Mouse (Mus musculus) spleen, postnatal 36 days (tissue): ENCODE data around the gene Cyp2f2.

Source experiments
- DNase-seq, 2 experiments: peaks; one replicate each; pipeline ENCODE4 v3.0.0; 2022; ENCODE audit warnings: low spot score in 2 of 2, mixed read lengths in 1 of 2

Gene Cyp2f2

DNA sequence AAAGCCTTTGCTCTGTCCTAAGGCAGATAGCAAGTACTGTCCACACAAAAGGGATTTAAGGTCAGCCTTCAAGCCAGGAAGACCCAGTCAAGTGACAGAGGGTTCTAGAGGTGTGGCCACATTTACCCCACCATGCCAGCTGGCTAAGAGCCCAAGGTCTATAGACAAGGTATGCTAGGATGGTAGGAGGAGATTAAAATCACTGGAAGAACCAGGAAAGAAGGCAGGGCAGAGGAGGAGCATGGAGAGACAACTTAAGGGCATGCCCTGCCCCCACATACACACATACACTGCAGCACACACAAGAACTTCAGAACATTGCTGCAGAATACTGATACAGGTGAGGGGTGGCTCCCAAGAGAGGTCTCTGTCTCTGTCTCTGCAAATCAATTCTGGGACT is at the start of gene Cyp2f2:
TSS of gene Cyp2f2 (plus strand) at position 234 of the 400 bp plus-strand sequence.
- no peak for DNase-seq

DNA sequence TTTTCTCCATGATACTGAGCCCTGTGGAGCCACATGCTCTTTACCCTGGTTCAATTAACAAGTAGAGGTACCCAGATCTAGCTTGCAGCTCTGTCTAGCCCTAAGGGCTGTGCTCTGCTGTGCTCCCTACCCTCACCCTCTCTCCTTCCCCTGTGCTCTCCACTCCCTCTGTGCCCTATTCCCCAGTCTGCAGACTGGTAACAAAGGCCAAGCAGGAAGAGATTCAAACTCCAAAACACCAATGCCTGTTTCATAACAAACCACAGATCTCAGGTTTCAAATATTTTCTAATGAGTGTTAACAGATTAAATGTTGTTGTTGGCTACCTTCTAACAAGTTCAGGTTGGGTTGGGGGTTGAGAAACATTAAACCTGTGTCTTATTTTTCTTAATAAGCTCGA is 41.1 kb upstream of the Cyp2f2 start:
- no peak for DNase-seq

DNA sequence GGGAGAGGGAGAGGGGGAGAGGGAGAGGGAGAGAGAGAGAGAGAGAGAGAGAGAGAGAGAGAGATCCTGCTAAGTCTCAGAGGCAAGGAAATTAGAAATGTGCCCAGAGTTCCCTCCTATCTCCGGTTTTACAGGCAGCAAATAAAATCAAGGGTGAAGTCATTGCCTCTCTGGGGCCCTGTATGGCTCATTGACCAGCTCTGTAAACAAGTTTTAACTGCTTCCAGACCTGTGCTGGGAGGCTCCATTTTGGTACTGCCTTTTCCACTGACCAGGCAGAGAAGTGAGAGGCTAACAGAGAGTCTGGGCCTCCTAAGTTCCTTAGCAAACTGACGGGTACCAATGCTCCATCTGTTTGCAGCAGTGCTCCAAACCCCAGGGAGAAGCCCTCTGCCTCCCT is 38.1 kb upstream of the Cyp2f2 start:
- no peak for DNase-seq

DNA sequence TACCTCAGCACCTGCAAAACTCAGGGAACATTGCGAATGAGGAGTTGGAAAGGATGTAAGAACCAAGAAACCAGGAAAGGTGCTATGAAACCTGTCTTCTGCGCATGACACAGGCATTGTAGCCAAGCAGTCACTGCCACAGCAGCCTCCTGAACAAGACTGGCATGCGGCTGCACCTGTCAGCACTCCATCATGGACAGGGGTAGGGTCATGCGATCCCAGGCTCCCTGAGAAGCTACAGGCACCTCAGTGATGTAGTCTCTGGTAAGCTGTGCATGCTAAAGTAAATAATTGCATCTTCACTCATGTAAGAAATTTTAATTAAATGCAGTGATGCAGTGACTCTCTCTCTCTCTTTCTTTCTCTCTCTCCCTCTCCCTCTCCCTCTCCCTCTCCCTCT is 28.7 kb upstream of the Cyp2f2 start:
- no peak for DNase-seq

DNA sequence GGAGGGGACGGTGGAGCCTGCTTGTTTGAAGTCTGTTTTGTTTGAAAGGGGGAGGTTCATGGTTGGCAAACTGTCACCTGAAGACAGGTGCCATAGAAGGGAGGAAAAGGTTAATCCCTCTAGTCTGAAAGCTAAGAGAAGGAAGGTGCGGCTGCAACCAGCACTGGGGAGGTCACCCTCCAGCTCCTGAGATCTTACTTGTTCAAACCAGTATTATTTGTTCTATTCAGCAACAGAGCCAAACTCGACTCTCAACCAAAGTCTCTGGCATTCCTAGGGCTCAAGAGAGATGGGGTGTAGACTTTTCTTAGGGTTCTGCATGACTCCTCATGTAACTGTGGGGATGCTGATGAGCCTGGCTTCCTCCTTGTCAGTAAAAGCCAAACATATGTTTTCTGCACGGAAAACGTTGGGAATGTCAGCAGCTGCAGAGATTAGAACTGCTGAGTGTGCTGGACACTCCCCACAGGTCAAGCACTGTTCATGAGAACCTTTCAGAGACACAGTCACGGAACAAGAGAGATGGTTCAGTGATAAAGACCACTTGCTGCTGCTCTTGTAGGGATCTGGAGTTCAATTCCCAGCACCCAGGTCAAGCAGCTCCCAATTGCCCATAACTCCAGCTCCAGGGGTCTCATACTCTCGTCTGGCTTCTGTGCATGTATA is 27.5 kb upstream of the Cyp2f2 start:
- DNase-seq: no peak

DNA sequence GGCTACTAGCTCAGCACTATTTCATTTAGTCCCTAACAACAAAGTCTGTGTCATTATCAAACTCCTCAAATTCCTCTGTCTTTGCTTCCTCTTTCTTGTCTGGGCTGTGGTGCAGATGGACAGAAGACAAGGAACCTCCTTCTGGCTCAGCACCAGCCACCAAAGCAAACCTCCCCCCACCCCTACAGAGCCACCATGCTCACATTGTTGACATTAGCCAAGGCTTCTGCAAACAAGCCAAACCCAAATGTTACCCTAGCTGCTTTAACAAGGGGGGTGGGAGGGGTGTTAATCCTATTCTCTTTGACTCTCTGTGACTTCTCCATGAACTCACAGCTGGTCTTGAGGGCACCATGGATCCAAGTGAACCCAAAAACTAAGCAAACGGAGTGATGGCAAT is 26.8 kb upstream of the Cyp2f2 start:
- DNase-seq: no peak

DNA sequence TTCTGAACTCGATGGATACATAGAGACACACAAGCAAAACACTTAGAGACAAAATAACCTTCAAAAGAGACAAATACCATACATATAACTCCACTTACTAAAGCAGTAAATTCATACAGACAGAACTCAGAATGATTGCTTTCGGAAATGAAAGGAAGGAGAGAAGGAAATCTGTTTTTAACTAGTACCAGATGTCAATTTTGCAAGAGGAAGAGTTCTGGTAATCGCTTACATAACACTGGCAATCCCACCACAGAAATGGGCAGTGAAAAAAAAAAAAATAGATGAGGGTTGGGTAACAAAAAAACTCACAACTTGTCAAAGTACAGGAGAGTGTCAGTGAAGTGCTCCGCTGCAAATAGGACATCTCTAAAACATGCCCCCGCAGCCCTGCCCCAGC is 14.8 kb upstream of the Cyp2f2 start:
- DNase-seq: no peak

DNA sequence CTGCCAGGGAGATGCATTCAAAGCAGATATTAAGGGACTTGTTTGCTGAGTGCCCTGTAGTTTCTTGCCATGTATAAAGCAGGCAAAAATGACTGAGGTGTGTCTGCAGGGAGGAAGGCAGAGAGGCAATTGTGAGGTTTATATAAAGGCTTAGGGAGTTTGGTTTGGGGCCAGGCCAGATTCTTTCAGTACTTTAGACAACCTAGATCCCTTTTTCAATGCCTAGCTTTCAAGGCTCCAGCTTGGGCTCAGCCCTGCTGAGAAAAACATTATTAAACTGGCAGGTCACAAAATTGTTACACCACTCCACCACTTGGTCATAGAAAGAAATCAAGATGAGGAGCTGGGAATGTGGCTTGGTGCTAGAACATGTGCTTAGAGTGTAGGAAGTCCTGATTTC is 9.4 kb upstream of the Cyp2f2 start:
- no peak for DNase-seq

DNA sequence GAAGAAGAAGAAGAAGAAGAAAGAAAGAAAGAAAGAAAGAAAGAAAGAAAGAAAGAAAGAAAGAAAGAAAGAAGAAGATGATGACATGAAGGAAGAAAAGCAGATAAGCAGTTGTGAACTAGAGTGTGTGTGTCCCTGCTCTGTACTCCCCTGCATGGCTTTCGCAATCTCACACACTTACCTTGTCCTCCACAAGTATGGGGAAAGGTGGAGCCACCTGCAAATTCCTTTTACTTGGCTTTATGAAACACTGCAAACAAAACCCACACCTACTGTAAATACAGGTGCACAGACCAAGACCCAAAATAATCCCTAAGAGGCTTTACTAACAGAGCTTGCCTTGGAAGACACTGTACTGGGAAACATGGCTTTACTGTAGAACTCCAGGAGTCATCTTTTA is 8.7 kb upstream of the Cyp2f2 start:
- DNase-seq: no peak

DNA sequence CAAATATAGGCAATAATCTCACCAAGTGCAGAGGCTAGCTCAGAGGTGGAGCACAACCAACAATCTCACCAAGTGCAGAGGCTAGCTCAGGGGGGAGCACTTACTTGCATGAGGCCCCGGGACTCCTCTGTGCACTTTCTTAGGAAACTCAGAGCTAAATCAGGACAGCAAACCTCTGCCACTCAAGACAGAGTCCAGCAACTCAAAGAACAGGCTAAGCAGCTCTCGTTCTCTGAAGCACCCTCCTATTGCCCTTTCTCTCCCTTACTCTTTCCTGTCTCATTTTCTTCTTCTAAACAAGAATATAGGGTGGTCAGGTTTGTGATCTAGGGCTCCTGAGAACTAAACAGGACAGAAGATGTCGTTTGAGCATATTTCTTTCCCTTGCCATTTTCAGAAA is 7.7 kb upstream of the Cyp2f2 start:
- no peak for DNase-seq

DNA sequence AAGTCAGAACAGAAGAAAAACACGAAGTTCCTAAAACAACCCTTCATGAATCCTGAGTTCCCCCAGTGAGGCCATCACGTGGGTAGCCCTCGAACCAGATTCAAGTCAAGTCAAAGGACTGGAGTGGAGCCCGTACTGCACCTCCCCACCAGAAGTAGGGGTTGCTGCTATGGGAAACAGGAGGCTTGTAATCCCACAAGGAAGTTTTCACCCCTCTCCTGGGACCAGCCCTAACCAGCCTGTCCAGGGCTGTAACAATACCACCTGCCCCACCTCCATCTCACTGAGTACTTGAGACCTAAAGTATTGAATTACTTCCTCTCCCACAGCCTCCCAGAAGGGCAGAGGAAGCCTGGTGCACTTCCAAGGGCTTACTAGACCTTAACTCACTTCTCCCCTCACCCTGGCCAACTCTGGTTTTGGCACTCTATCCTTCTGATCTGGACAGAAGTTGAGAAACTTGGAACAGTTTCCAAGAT is 1.6 kb upstream of the Cyp2f2 start:
- no peak for DNase-seq

DNA sequence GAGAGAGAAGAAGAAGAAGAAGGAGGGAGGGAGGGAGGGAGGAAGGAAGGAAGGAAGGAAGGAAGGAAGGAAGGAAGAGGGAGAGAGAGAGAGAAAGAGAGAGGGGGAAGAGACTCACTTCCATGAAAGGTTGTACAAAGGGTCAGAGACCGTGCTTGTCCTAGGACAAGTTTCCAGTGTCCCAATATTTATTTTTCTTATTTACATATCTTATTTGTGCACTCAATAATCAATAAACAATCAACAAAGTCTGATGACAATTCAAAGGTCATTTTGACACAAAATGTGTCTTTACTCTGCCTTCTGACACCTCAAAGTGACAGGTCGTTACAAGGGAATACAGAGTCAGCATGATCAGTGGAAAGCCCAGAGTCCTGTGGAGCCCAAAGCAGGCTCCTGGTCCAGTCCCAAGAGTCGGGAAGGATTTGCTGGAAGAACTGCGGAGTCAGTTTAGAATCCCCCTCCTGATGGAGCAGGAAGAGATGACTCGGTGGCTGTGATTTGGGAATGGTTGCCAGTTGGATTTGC is 4.7 kb downstream of the Cyp2f2 start:
- no peak for DNase-seq

DNA sequence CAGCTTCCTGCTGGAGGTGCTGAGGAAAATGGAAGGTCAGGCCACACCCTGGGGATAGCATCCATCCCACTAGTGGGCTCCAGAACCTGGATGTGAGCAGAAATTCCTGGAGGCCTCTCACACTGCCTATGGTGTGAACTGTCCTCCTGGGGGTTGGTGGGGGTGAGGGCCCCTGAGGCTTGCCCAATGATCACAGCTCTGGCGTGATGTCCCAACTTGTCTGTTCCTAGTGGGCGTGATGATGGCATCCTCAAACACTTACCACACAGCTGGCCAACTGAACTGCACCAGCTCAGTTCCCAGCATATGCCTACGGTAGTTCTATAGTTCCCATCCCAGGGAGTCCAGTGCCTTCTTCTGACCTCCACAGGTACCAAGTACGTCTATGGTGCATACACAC is 5.3 kb downstream of the Cyp2f2 start:
- DNase-seq: no peak

DNA sequence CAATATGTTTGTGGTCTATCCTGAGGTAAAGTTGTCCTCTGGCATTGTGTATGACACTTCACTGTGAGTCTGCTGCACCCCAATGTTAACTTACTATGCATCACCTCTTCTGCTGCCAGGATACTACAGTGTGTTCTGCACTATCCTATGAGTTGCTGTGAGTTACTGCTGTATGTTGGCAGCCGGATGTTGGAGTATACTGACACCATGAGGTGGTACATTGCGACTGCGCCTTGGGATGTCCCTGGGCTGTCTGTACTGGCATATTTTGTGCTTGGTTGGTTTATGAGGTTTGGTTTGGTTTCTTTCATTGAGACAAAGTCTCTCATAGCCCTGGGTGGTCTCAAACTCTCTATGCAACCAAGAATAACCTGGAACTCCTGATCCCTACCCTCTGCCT is 8.5 kb downstream of the Cyp2f2 start:
- DNase-seq: no peak

DNA sequence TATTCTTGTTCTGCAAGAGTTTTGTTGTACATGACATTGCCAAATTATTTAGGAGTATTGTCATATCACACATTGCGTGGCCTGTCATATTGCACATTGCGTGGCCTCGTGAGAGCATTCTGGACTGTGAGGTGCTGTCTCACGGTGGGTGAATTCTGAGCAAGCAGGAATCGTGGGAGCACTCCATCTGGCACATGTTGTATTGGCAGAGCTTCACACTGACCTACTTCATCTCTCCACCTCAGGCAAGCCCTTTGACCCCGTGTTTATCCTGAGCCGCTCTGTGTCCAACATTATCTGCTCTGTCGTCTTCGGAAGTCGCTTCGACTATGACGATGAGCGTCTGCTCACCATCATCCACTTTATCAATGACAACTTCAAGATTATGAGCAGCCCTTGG is 9.2 kb downstream of the Cyp2f2 start:
- no peak for DNase-seq

DNA sequence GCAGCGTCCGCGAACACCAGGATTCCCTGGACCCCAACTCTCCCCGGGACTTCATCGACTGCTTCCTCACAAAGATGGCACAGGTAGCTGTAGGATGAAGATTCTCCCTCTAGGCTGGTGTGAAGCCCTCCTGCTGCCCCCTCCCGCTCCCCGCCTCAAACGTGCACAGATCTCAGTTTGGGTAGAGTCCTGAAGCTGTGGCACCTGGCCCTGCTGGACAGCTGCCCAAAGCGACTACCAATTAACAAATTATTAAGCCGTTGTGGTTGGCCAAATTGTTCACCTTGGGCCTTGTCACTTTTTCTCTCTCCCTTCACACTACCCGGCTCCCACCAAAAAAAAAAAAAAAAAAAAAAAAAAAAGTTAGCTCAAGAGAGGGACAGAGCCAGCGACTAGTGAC is 10.1 kb downstream of the Cyp2f2 start:
- no peak for DNase-seq

DNA sequence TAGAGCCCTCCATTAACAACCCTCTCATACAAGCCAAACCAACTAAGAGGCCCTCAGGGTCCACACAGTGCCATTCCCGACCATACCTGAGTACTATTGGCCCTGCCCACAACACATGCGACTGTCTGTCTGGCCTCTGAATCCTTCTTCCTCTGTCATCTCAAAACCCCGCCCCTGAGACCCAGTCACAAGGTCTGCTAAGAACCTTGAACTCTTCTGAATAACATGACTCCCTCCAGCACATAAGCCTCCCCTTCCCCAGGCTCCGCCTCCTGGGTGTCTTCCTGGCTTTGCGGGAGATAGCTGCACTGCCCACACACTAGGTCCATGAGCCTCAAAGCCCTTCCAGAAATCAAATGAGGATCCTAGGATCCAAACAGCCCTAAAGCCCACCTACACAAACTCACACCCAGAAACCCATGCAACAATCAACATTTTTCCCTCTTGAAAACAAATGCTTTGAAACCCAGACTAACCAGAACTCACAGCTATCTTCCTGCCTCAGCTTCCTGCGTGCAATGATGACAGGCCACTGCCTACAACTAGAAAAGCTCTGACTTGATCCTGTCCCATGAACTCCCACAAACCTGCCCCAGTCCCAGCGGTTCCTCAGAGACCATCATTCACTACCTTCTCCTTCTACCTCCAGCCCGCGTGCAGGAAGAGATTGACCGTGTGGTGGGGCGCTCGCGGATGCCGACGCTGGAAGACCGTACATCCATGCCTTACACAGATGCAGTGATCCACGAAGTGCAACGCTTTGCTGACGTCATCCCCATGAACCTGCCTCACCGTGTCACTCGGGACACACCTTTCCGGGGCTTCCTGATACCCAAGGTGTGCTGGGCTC is 11.0 kb downstream of the Cyp2f2 start:
- DNase-seq: no peak

DNA sequence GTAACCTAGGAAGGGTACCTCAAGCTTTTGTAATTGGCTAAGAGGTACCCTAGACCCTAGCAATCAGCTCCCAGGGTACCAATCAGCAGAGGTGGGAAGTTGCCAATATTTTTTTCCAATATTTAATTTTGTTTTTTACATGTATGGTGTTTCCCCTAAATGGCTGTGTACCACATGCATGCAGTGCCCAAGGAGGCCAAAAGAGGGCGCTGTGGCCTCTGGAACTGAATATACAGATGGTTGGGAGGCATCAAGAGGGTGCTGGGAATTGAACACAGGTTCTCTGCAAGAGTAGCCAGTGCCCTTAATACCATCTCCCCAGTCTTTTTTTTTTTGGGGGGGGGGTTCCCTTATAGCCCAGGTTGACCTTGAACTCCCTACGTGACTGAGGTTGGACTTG is 11.7 kb downstream of the Cyp2f2 start:
- no peak for DNase-seq

DNA sequence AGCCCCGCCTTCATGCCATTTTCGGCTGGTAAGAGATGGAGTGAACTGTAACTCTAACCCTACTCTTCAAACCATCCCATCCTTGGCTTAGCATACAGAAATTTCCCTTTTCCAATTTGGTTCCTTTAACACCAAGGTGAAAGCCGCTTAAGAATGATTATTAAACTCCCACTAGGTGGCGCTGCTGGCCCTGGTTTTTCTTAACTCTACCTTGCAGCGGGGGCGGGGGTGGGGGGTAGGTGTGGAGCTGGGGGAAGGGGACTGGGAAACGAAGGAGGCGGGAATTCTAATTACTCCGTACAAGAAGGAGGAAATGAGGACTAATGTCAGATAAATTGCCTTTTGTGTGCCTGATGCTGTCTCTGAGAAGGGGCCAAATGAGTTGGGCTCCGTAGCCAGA is 12.9 kb downstream of the Cyp2f2 start:
- DNase-seq: no peak

DNA sequence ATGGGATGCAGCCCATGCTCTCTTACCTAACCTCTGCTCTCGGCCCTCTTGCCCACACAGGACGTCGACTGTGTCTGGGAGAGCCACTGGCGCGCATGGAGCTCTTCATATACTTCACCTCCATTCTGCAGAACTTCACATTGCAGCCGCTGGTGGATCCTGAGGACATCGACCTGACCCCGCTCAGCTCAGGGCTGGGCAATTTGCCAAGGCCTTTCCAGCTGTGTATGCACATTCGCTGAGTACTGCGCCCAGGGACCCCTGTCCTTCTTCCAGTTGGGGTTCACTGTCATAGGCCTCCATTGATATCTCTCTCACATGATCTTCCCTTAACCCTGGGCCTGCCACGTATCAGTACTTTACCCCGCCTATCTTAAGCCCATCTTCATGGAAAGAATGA is 13.4 kb downstream of the Cyp2f2 start:
- no peak for DNase-seq

DNA sequence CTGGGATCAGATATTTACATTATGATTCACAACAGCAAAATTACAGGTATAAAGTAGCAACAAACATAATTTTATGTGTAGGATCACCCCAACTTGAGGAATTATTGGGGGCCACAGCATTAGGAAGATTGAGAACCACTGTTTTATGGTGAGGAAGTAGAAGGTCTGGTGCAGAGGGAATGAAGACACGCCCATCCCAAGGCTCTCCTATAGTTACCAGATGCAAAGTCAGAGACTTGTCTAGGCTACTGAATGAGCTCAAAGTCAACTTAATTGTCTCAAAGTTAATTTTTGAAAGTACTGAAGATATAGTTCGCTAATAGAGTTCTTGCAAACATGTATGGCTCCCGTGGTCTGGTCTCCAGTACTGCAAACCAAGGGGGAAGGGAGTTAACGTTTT is 14.0 kb downstream of the Cyp2f2 start:
- DNase-seq: no peak

DNA sequence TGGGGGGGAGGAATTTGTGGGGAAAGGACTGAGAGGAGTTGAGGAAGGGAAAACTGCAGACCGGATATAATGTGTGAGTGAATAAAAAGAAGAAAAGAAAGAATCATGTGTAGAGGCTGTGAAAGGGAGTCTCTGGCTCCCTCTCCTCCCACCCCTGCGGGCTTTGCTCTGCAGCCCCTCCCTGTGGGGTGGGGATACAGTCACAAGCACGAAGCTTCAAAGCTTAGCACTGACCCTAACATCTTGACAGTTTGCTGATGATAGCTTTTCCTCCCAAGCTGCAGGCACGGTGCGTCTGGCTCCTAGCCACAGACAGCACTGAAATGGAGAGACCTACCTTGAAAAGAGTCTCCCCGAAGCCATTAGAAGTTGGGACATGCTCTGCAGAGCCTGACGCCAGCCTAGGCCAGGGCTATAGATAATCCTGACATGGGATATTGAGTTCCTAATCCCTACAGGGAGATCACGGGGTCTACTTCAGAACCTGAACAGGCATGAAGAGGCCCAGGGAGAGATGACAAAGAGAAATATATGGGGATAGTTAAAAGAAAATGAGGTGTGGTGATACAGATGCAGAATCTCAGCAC is 16.8 kb downstream of the Cyp2f2 start:
- DNase-seq: no peak
